ENCODE assay signal across 10 mouse cellular contexts in genomic region chr5:105625504-105626150, GRCm38 (mm10).
A peak's percentile ranks its signal among the peaks of the same experiment; 100 is the strongest.
DNase-seq lines count a peak whose midpoint lies in the region; ATAC-seq and TF ChIP-seq lines count a peak whose summit lies in the region.
"Had no signal": no experiment of that assay in that cellular context is flagged by ENCODE, and none has a peak within 500 bp of the region (broad histone marks: within the 10 kb centered on the region; RNA-seq: fewer than 3 reads in every experiment).

No protein-coding gene starts in this region.

- no peak for TF ChIP-seq CTCF in lung, postnatal 0 days (IDR thresholded peaks at IDR 0.05)
- TF ChIP-seq CTCF in lung, adult 2 months (IDR thresholded peaks at IDR 0.05; ENCODE audit: insufficient read depth, low read length): no peak
- no peak for TF ChIP-seq CTCF in kidney, postnatal 0 days (IDR thresholded peaks at IDR 0.05; ENCODE audit: low read depth)

- no peak for DNase-seq in forebrain, embryonic 10.5 days (ENCODE audit: extremely low spot score, low spot score)
- DNase-seq in lung, postnatal 0 days (ENCODE audit: low spot score): peak; percentile 38
- no peak for DNase-seq in lung, adult 2 months
- DNase-seq in kidney, postnatal 0 days (ENCODE audit: low spot score): peak; percentile 58
- peak; percentile 18 for DNase-seq in naive thymus-derived CD4-positive, alpha-beta T cell, adult 2 months (ENCODE audit: low read depth)
- no peak for DNase-seq in gastrocnemius, postnatal 36 days
- DNase-seq in B cell, adult 2 months: no peak
- DNase-seq: cerebellum, adult 11-12 months had no signal

- H3K9me3 ChIP-seq in forebrain, embryonic 10.5 days: no peaks in the 10 kb centered on the region
- no peaks in the 10 kb centered on the region for H3K9me3 ChIP-seq in forebrain, embryonic 15.5 days
- H3K9me3 ChIP-seq in lung, postnatal 0 days (ENCODE audit: low read length): no peaks in the 10 kb centered on the region
- no peaks in the 10 kb centered on the region for H3K9me3 ChIP-seq in kidney, postnatal 0 days (replicated peaks; ENCODE audit: low read length)
- H3K9me3 ChIP-seq: embryonic facial prominence, embryonic 15.5 days had no signal

- H3K27me3 ChIP-seq in forebrain, embryonic 10.5 days (ENCODE audit: poor library complexity, severe bottlenecking): no peaks in the 10 kb centered on the region
- no peaks in the 10 kb centered on the region for H3K27me3 ChIP-seq in forebrain, embryonic 15.5 days
- H3K27me3 ChIP-seq in lung, postnatal 0 days (replicated peaks; ENCODE audit: insufficient read depth, low read length): no peaks in the 10 kb centered on the region
- no peaks in the 10 kb centered on the region for H3K27me3 ChIP-seq in kidney, postnatal 0 days (ENCODE audit: insufficient read depth, low read length)
- H3K27me3 ChIP-seq: embryonic facial prominence, embryonic 15.5 days had no signal

- H3K4me3 ChIP-seq in forebrain, embryonic 10.5 days: no peak overlapping the region
- no peak overlapping the region for H3K4me3 ChIP-seq in forebrain, embryonic 15.5 days
- no peak overlapping the region for H3K4me3 ChIP-seq in lung, postnatal 0 days (ENCODE audit: low read depth, low read length)
- H3K4me3 ChIP-seq in lung, adult 2 months (replicated peaks; ENCODE audit: extremely low read depth, low read depth, low read length): no peak overlapping the region
- no peak overlapping the region for H3K4me3 ChIP-seq in kidney, postnatal 0 days (replicated peaks; ENCODE audit: low read depth, low read length)
- H3K4me3 ChIP-seq: embryonic facial prominence, embryonic 15.5 days had no signal

- no peak for TF ChIP-seq POLR2A in lung, adult 2 months (IDR thresholded peaks at IDR 0.05; ENCODE audit: borderline replicate concordance, extremely low read depth, low read depth, low read length)

- H3K36me3 ChIP-seq in forebrain, embryonic 10.5 days (replicated peaks): no peaks in the 10 kb centered on the region
- no peaks in the 10 kb centered on the region for H3K36me3 ChIP-seq in forebrain, embryonic 15.5 days
- no peaks in the 10 kb centered on the region for H3K36me3 ChIP-seq in lung, postnatal 0 days (ENCODE audit: insufficient read depth, low read length)
- H3K36me3 ChIP-seq in kidney, postnatal 0 days (ENCODE audit: insufficient read depth, low read length): no peaks in the 10 kb centered on the region
- H3K36me3 ChIP-seq: embryonic facial prominence, embryonic 15.5 days had no signal

- H3K27ac ChIP-seq in forebrain, embryonic 10.5 days: peak overlapping the region; percentile 56; the same call in 1 of the 2 replicates
- no peak overlapping the region for H3K27ac ChIP-seq in forebrain, embryonic 15.5 days (replicated peaks)
- peak overlapping the region; percentile 66 for H3K27ac ChIP-seq in lung, postnatal 0 days (ENCODE audit: low read length)
- H3K27ac ChIP-seq in kidney, postnatal 0 days: peak overlapping the region; percentile 62

- no peak overlapping the region for H3K9ac ChIP-seq in forebrain, embryonic 15.5 days (replicated peaks)
- no peak overlapping the region; the same call in 1 of the 2 replicates for H3K9ac ChIP-seq in lung, postnatal 0 days (replicated peaks; ENCODE audit: low read depth)
- no peak overlapping the region for H3K9ac ChIP-seq in kidney, postnatal 0 days (ENCODE audit: low read depth, low read length)
- H3K9ac ChIP-seq: embryonic facial prominence, embryonic 15.5 days had no signal

- peaks cover 30% of the 10 kb centered on the region for H3K4me1 ChIP-seq in forebrain, embryonic 10.5 days
- no peaks in the 10 kb centered on the region for H3K4me1 ChIP-seq in forebrain, embryonic 15.5 days
- peaks cover 4% of the 10 kb centered on the region; the same call in 1 of the 2 replicates for H3K4me1 ChIP-seq in lung, postnatal 0 days (ENCODE audit: insufficient read depth, low read depth, low read length)
- peaks cover 27% of the 10 kb centered on the region for H3K4me1 ChIP-seq in lung, adult 2 months (ENCODE audit: control insufficient read depth, insufficient read depth, low read length)
- 0 out of 2 replicates have a peak, but pooled peaks cover 4% of the 10 kb centered on the region for H3K4me1 ChIP-seq in kidney, postnatal 0 days (replicated peaks; ENCODE audit: insufficient read depth, low read length)

- WGBS in forebrain, embryonic 10.5 days: 71% methylated on average over 8 of the region's 8 CpGs
- 74% methylated on average over 8 of the region's 8 CpGs for WGBS in forebrain, embryonic 15.5 days
- WGBS in lung, postnatal 0 days: 53% methylated on average over 8 of the region's 8 CpGs
- WGBS in lung, adult 2 months: 53% methylated on average over 8 of the region's 8 CpGs
- WGBS in kidney, postnatal 0 days: 64% methylated on average over 8 of the region's 8 CpGs

- no peak overlapping the region for H3K4me2 ChIP-seq in forebrain, embryonic 15.5 days (replicated peaks)
- H3K4me2 ChIP-seq in lung, postnatal 0 days (replicated peaks; ENCODE audit: low read depth, low read length): no peak overlapping the region
- no peak overlapping the region for H3K4me2 ChIP-seq in kidney, postnatal 0 days (ENCODE audit: low read length)
- H3K4me2 ChIP-seq: embryonic facial prominence, embryonic 15.5 days had no signal

- no peak; the same call in none of the 2 replicates for TF ChIP-seq EP300 in lung, postnatal 0 days (IDR thresholded peaks at IDR 0.05)

- intact Hi-C loops in gastrocnemius, postnatal 36 days (cut with DNase I): no loop called here

- ATAC-seq in forebrain, embryonic 15.5 days (replicated peaks): no peak
- peak; percentile 60 for ATAC-seq in lung, postnatal 0 days
- ATAC-seq in kidney, postnatal 0 days (replicated peaks; ENCODE audit: low FRiP score, low read depth): peak; percentile 17; the same call in 1 of the 2 replicates

Comparison
In these comparisons a context has a peak if more than half of its experiments do, and no peak if none do; other contexts are left out.
1. DNase-seq: peak in lung, postnatal 0 days (single experiment), kidney, postnatal 0 days (single experiment) and naive thymus-derived CD4-positive, alpha-beta T cell, adult 2 months (single experiment); none in forebrain, embryonic 10.5 days (single experiment), lung, adult 2 months (single experiment), gastrocnemius, postnatal 36 days (0 of 2) and B cell, adult 2 months (0 of 2).